11 mouse cellular contexts compared by ENCODE assay signal in genomic region chr4:134759564-134759963, GRCm38 (mm10). TPM values are rescaled to one million over a fixed set of nuclear protein-coding genes. Genes with fewer than 3 reads are reported as not detected.
A peak's percentile ranks its signal among the peaks of the same experiment; 100 is the strongest.
DNase-seq lines count a peak whose midpoint lies in the region; ATAC-seq and TF ChIP-seq lines count a peak whose summit lies in the region.
"Had no signal": no experiment of that assay in that cellular context is flagged by ENCODE, and none has a peak within 500 bp of the region (broad histone marks: within the 10 kb centered on the region; RNA-seq: fewer than 3 reads in every experiment).

No protein-coding gene starts in this region.

- no peak for TF ChIP-seq CTCF in left cerebral cortex, adult 2 months (IDR thresholded peaks at IDR 0.05)
- no peak for TF ChIP-seq CTCF in layer of hippocampus, adult 2 months (conservative IDR thresholded peaks at IDR 0.05)

- peak overlapping the region; percentile 18 for H3K27ac ChIP-seq in kidney, embryonic 15.5 days
- no peak overlapping the region for H3K27ac ChIP-seq in left cerebral cortex, adult 2 months
- no peak overlapping the region for H3K27ac ChIP-seq in layer of hippocampus, adult 2 months
- H3K27ac ChIP-seq: limb, embryonic 12.5 days had no signal

- no peaks in the 10 kb centered on the region for H3K27me3 ChIP-seq in kidney, embryonic 15.5 days
- no peaks in the 10 kb centered on the region for H3K27me3 ChIP-seq in erythroblast, embryonic 14.5 days (ENCODE audit: control insufficient read depth)
- H3K27me3 ChIP-seq: limb, embryonic 12.5 days had no signal

- intact Hi-C loops in left cerebral cortex, adult 2 months (cut with DNase I) = no loop called here

- no peaks in the 10 kb centered on the region for H3K9me3 ChIP-seq in kidney, embryonic 15.5 days (replicated peaks)
- H3K9me3 ChIP-seq in erythroblast, embryonic 14.5 days (ENCODE audit: control insufficient read depth, low read length) = no peaks in the 10 kb centered on the region
- H3K9me3 ChIP-seq: limb, embryonic 12.5 days had no signal

- H3K36me3 ChIP-seq in kidney, embryonic 15.5 days = no peaks in the 10 kb centered on the region
- H3K36me3 ChIP-seq in erythroblast, embryonic 14.5 days (ENCODE audit: control insufficient read depth) = peaks cover 83% of the 10 kb centered on the region

- H3K4me3 ChIP-seq in kidney, embryonic 15.5 days (replicated peaks) = no peak overlapping the region
- peak overlapping the region; percentile 58 for H3K4me3 ChIP-seq in erythroblast, embryonic 14.5 days (replicated peaks)
- H3K4me3 ChIP-seq in left cerebral cortex, adult 2 months = no peak overlapping the region
- no peak overlapping the region for H3K4me3 ChIP-seq in layer of hippocampus, adult 2 months
- H3K4me3 ChIP-seq: limb, embryonic 12.5 days had no signal

- peaks cover 83% of the 10 kb centered on the region for H3K4me1 ChIP-seq in kidney, embryonic 15.5 days
- H3K4me1 ChIP-seq in erythroblast, embryonic 14.5 days (ENCODE audit: control insufficient read depth) = peaks cover 95% of the 10 kb centered on the region

- ATAC-seq in kidney, embryonic 15.5 days (replicated peaks; ENCODE audit: low FRiP score) = 0 out of 2 replicates have a peak, but pooled peaks have one; percentile 24
- ATAC-seq: forebrain, embryonic 14.5 days had no signal

- H3K4me2 ChIP-seq in kidney, embryonic 15.5 days = no peak overlapping the region
- H3K4me2 ChIP-seq: limb, embryonic 12.5 days had no signal

- WGBS in kidney, embryonic 15.5 days = 82% methylated on average over 7 of the region's 7 CpGs

- H3K9ac ChIP-seq in kidney, embryonic 15.5 days = no peak overlapping the region
- H3K9ac ChIP-seq: limb, embryonic 12.5 days had no signal

- DNase-seq in kidney, adult 18-20 months = no peak
- DNase-seq in adipocyte (ENCODE audit: low spot score) = peak; percentile 32
- peak; percentile 47 to 58 for DNase-seq in lung, postnatal 4 days
- DNase-seq in left cerebral cortex, adult 2 months (ENCODE audit: extremely low spot score in 1 of 2, low spot score in 2 of 2) = no peak
- no peak for DNase-seq in Muller cell, postnatal 12 days (ENCODE audit: inconsistent ontology term)
- no peak for DNase-seq in layer of hippocampus, adult 2 months (ENCODE audit: low spot score in 2 of 2)
- DNase-seq: right cerebral cortex, postnatal 4 days had no signal

RNA-seq across cellular contexts. Expression of gene Ldlrap1, which starts 8.3 kb away (rescaled TPM):
- 19.3 and 23.6 TPM in 2 replicates for polyA plus RNA-seq in kidney, embryonic 15.5 days (2015; fragmentation: Nextera tagmentation; extraction: Ambion mirVana)
- polyA plus RNA-seq in erythroblast, embryonic 14.5 days (2012) = 3.0 and 3.8 TPM in 2 replicates
- total RNA-seq in left cerebral cortex, adult 2 months (2021) = 1 to 10 TPM; 3.4 to 3.7 TPM
- total RNA-seq in layer of hippocampus, adult 2 months (2021) = 1 to 10 TPM; 2.0 to 3.0 TPM

RNA-seq across cellular contexts. Expression of gene Man1c1, which starts 55.5 kb away (rescaled TPM):
- 4.3 and 5.1 TPM in 2 replicates for polyA plus RNA-seq in kidney, embryonic 15.5 days (2015; fragmentation: Nextera tagmentation; extraction: Ambion mirVana)
- 0.06 and 0.07 TPM in 2 replicates for polyA plus RNA-seq in erythroblast, embryonic 14.5 days (2012)
- total RNA-seq in left cerebral cortex, adult 2 months (2021) = 10 to 100 TPM; 43.1 to 43.6 TPM
- 10 to 100 TPM; 22.1 to 25.1 TPM for total RNA-seq in layer of hippocampus, adult 2 months (2021)

Comparison
In these comparisons a context has a peak if more than half of its experiments do, and no peak if none do; other contexts are left out.
1. DNase-seq: peak in adipocyte (single experiment) and lung, postnatal 4 days (2 of 2); none in kidney, adult 18-20 months (single experiment), left cerebral cortex, adult 2 months (0 of 2), Muller cell, postnatal 12 days (single experiment) and layer of hippocampus, adult 2 months (0 of 2).